Mouse (Mus musculus) hindbrain, embryonic 14.5 days (tissue): Measurements from ENCODE around the gene Slc39a8. TPM values are rescaled to one million over a fixed set of nuclear protein-coding genes. Genes with fewer than 3 reads are reported as not detected.

Source experiments
- ATAC-seq: fragments of 200-750 bp; cut with Nextera tagmentation; 2 replicates; pipeline ENCODE4 v1.8.0; 2017; ENCODE audit warnings: moderate number of reproducible peaks, mild to moderate bottlenecking, moderate TSS enrichment, moderate library complexity; ENCODE audit not compliant: low FRiP score
- DNase-seq: peaks from one replicate; pipeline ENCODE4 v3.0.0-alpha.2; 2015; ENCODE audit warnings: low spot score
- H3K27ac ChIP-seq: fragments of 300-500 bp; sonication (generic); 2 replicates; pipeline ENCODE4 v1.5.1; 2014; ENCODE audit warnings: mild to moderate bottlenecking, moderate library complexity
- H3K27me3 ChIP-seq: fragments of 300-500 bp; sonication (generic); 2 replicates; pipeline ENCODE4 v1.6.1; 2014; ENCODE audit warnings: mild to moderate bottlenecking, low read length, mixed read lengths; ENCODE audit not compliant: control insufficient read depth, insufficient read depth
- H3K36me3 ChIP-seq: fragments of 300-500 bp; sonication (generic); replicated peaks from 2 replicates; pipeline ENCODE4 v1.6.1; 2014; ENCODE audit not compliant: control insufficient read depth, insufficient read depth
- H3K4me1 ChIP-seq: fragments of 300-500 bp; sonication (generic); replicated peaks from 2 replicates; pipeline ENCODE4 v1.6.1; 2014; ENCODE audit warnings: antibody characterized with exemption, low read length, mixed read lengths; ENCODE audit not compliant: control insufficient read depth, insufficient read depth
- H3K4me2 ChIP-seq: fragments of 300-500 bp; sonication (generic); replicated peaks from 2 replicates; pipeline ENCODE4 v1.6.1; 2014; ENCODE audit warnings: mild to moderate bottlenecking, moderate library complexity
- H3K4me3 ChIP-seq: fragments of 300-500 bp; sonication (generic); replicated peaks from 2 replicates; pipeline ENCODE4 v1.5.1; 2014; ENCODE audit warnings: mild to moderate bottlenecking, low read length
- H3K9ac ChIP-seq: fragments of 300-500 bp; sonication (generic); 2 replicates; pipeline ENCODE4 v1.6.1; 2014
- H3K9me3 ChIP-seq: fragments of 300-500 bp; sonication (generic); 2 replicates; pipeline ENCODE4 v1.6.1; 2016; ENCODE audit warnings: low read length; ENCODE audit not compliant: control insufficient read depth
- WGBS: fragments of 180-500 bp; shearing (Covaris S2); extraction: QIAGEN DNeasy Blood & Tissue Kit; methylation state at CpG from one replicate; pipeline ENCODE4 v1.1.7; 2014; 5-methylcytosine and 5-hydroxymethylcytosine counted together
- polyA plus RNA-seq: library from polyadenylated mRNA; unstranded; fragments of >200 nt; fragmentation: Nextera tagmentation; extraction: Ambion mirVana; gene quantifications from 2 replicates; pipeline ENCODE4 v1.2.1, GENCODE M21; 2014

Slc39a8 gene
- polyA plus RNA-seq, 1 experiment from 2014 or later, result 14.9 TPM

DNA sequence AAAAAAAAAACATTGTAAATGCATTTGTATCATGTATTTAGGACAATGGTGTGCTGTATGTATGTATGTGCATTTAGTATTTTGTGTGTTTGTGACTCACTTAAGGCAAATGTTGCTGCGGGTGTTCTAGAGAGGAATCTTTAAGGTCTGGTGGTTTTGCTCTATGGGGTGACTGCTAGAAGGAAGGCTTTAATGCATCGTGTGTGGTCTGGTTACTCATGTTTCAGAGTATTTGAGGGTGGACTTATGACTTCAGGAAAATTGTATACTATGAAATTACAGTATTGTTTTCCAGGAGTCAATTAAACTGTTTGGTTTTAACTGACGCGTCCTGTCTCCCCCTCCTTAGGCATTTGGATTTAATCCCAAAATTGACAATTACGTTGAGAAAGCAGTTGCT lies 32.1 kb downstream of the Slc39a8 start:
- Histone ChIP-seq H3K27me3 (no peaks in the 10 kb centered on the region), H3K27ac (0 out of 2 replicates have a peak overlapping the region, but pooled peaks have one; percentile 20), H3K9ac (no peak overlapping the region), H3K36me3 (no peaks in the 10 kb centered on the region), H3K4me1 (peaks cover 6% of the 10 kb centered on the region; the same call in 1 of the 2 replicates), H3K4me3 (no peak overlapping the region), H3K4me2 (no peak overlapping the region), H3K9me3 (no peaks in the 10 kb centered on the region)
- no peak for DNase-seq
- no peak for ATAC-seq
- 42% methylated on average over 5 of the region's 5 CpGs for WGBS

DNA sequence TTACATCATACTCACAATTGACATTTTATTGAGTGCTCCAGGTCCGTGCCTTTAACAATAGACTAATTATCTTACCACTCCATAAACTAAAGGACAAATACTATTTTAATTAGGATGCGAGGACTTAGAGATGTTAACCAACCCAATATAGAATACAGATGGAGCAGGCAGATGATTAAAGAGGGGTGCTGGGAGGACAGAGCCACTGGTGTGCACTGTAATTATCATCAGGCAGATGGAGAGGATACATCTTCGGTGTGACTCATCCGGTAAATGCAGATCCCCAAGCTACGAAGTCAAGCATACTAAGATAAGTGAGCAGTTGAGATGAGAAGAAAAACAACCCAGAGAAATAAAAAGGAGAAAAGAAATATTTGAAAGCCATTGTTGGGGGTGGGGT lies 34.4 kb downstream of the Slc39a8 start:
- H3K27me3 ChIP-seq, result no peaks in the 10 kb centered on the region
- H3K4me1 ChIP-seq, result peaks cover 6% of the 10 kb centered on the region; the same call in 1 of the 2 replicates
- no peak overlapping the region for H3K27ac ChIP-seq
- H3K4me2 ChIP-seq, result no peak overlapping the region
- DNase-seq (no peak), ATAC-seq (no peak)
- H3K9me3 ChIP-seq, result no peaks in the 10 kb centered on the region
- 64% methylated on average over 5 of the region's 5 CpGs for WGBS
- no peak overlapping the region for H3K9ac ChIP-seq
- H3K4me3 ChIP-seq, result no peak overlapping the region
- no peaks in the 10 kb centered on the region for H3K36me3 ChIP-seq

DNA sequence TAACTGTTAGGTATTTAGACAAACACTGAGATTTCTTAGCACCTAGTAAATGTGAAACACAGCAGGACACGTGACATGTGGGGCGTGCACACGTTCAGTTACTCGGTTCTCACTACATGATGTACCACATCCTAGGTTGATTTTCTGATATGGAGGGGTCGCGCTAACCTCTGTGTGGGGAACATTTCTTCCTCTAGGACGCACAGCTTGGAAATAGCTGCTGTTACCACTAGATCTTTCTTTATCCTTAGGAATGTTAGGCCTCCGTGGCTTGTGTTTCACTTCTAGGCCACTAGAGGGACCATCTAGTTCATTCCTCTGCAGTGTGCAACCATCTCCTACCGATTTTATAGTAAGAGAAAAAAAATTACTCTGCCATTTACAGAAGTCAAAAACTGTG lies 37.7 kb downstream of the Slc39a8 start:
- WGBS, result 50% methylated on average over 9 of the region's 9 CpGs
- Histone ChIP-seq H3K4me1 (no peaks in the 10 kb centered on the region), H3K9me3 (no peaks in the 10 kb centered on the region), H3K27ac (no peak overlapping the region), H3K4me2 (no peak overlapping the region), H3K27me3 (no peaks in the 10 kb centered on the region), H3K4me3 (no peak overlapping the region), H3K9ac (no peak overlapping the region), H3K36me3 (no peaks in the 10 kb centered on the region)
- ATAC-seq, result peak; percentile 74
- peak; percentile 80 for DNase-seq

DNA sequence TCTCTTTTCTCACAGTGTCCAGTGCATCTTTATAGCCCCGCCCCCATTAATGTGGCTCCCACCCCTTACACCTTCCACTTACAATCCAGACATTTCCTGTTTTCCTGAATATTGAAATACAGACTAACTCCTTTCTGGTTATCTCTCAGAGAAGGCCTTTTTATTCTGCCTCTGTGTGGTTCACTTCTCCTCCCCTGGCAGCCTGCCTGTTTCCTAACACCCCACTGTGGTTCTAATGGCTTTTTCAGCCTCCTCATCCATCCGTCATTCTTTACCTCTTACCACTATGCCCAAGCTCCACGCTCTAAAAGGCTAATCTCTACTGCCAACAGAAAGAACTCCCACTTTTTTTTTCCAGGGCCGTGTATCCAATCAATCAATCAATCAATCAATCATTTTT lies 44.0 kb downstream of the Slc39a8 start:
- no peaks in the 10 kb centered on the region for H3K9me3 ChIP-seq
- no peak overlapping the region for H3K4me2 ChIP-seq
- H3K27ac ChIP-seq, result no peak overlapping the region
- H3K27me3 ChIP-seq, result no peaks in the 10 kb centered on the region
- no peak overlapping the region for H3K4me3 ChIP-seq
- no peaks in the 10 kb centered on the region for H3K36me3 ChIP-seq
- no peak for ATAC-seq
- 48% methylated on average over 4 of the region's 4 CpGs for WGBS
- H3K9ac ChIP-seq, result no peak overlapping the region
- DNase-seq, result no peak
- no peaks in the 10 kb centered on the region for H3K4me1 ChIP-seq

DNA sequence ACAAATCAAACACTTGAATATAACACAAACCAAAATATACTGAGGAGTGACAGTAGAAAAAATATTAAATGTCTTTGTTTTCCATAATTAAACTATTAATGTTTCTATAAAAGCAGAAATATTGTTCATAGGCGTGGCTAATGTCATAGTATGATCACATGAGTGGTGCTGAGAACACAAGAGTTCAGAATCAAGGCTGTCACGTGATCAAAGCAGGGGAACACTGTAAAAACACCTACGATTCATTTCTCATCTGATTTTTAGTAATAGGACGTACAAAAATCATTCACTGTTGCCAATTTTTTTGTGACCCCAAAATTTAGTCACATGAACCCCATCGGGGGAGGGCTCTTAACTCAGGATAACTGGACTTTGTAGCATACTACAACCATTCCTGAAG lies 47.2 kb downstream of the Slc39a8 start:
- Histone ChIP-seq H3K4me3 (no peak overlapping the region), H3K27ac (no peak overlapping the region), H3K4me1 (no peaks in the 10 kb centered on the region), H3K9me3 (no peaks in the 10 kb centered on the region), H3K4me2 (no peak overlapping the region), H3K27me3 (no peaks in the 10 kb centered on the region), H3K36me3 (no peaks in the 10 kb centered on the region), H3K9ac (no peak overlapping the region)
- DNase-seq (no peak), ATAC-seq (no peak)
- 94% methylated on average over 5 of the region's 5 CpGs for WGBS

DNA sequence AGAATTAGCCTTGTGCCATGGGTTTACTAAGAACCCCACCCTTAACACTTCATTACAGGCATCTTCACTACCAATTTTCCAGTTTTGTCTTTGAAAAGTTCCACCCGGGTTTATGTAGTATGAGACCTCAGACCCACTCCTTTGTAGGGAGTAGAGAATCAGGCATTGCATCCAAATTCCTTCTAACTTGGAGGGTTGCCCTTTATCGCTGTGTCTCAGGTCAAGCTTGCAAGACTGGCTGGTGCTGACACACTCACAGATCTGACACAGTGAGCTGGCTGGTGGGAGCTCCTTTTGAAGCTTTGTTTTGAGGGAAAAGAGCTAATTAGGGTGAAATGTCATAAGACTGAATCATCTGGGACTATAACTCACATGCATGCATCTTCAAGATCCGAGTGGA lies 48.5 kb downstream of the Slc39a8 start:
- ATAC-seq (no peak), DNase-seq (no peak)
- no peaks in the 10 kb centered on the region for H3K36me3 ChIP-seq
- no peak overlapping the region for H3K9ac ChIP-seq
- H3K4me3 ChIP-seq, result no peak overlapping the region
- no peak overlapping the region for H3K27ac ChIP-seq
- no peaks in the 10 kb centered on the region for H3K4me1 ChIP-seq
- no peaks in the 10 kb centered on the region for H3K9me3 ChIP-seq
- no peaks in the 10 kb centered on the region for H3K27me3 ChIP-seq
- H3K4me2 ChIP-seq, result no peak overlapping the region
- WGBS, result 81% methylated on average over 3 of the region's 3 CpGs

DNA sequence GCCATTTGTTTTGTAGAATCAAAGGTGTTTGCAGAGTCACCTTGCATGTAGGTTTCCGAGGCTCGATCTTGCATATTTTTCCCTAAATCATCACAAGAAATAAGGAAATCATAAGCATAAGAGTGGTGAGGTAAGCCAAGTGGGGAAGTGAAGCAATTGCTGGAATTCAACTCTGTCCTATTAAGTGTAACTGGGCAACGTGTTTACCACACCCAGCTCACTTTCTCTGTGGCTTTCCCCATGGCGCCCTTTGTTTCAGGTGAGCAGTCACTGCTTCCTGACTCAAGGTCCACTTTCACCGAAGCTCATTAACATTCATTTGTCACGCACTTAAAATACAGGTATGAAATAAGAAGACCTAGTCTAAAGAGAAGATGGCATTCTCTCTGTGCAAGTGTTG lies 53.0 kb downstream of the Slc39a8 start:
- ATAC-seq, result no peak
- no peaks in the 10 kb centered on the region for H3K9me3 ChIP-seq
- H3K27me3 ChIP-seq, result no peaks in the 10 kb centered on the region
- no peaks in the 10 kb centered on the region for H3K36me3 ChIP-seq
- no peak overlapping the region for H3K4me3 ChIP-seq
- DNase-seq, result no peak
- H3K9ac ChIP-seq, result no peak overlapping the region
- H3K27ac ChIP-seq, result no peak overlapping the region
- 96% methylated on average over 6 of the region's 6 CpGs for WGBS
- no peaks in the 10 kb centered on the region for H3K4me1 ChIP-seq
- H3K4me2 ChIP-seq, result no peak overlapping the region

DNA sequence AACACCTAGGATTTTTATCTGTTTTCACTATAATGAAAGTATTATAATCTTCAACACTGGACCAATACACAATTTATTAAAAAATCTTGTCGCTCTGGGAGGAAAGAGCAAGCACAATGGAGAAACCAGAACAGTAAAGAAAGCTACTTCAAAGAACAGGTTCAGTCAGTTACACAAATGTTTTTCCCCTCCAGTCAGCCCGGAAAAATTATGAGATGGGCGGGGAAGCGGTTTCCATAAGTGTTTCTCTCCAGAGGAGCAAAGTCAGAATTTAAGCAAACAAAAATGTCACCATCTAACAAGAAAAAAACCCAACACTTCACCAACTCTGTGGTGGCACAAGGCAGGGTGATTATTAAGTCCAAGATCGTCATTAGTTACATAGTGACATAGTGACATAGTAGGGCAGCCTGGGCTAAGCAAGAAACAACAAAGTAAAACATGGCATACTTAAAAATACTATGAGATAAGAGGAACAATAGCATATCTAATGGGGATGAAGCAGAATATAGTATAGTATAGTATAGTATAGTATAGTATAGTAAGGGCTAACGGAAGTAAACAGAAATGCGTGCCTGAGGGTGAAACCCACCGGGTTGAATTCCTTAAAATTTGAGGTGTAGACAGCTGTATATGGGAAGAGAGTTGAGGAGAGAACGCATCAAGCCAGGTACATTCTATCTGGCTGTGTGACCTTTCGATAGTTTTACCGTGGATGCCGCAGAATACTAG lies 61.0 kb downstream of the Slc39a8 start:
- Histone ChIP-seq H3K27ac (no peak overlapping the region), H3K4me3 (no peak overlapping the region), H3K4me2 (peak overlapping the region; percentile 6; the same call in 1 of the 2 replicates), H3K27me3 (no peaks in the 10 kb centered on the region), H3K4me1 (peaks cover 8% of the 10 kb centered on the region), H3K9ac (no peak overlapping the region), H3K9me3 (no peaks in the 10 kb centered on the region), H3K36me3 (no peaks in the 10 kb centered on the region)
- no peak for DNase-seq
- peak; percentile 46; the same call in 1 of the 2 replicates for ATAC-seq
- 70% methylated on average over 12 of the region's 12 CpGs for WGBS

DNA sequence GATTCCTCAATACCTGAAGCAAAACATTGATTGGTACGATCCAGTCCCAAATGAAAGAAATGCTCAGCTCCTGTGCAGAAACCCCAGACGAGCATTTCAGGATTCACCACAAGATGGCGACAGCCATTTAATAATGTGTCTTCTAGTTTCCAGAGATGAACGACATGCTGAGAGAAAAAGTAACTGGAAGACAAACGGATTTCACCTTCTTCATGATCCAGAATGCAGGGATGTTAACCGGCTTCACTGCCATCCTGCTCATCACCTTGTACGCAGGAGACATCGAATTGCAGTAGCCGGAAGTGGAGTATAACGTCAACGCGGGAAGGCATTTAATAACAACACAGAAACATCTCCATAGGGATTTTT lies 61.6 kb downstream of the Slc39a8 start:
- peak; percentile 97 for DNase-seq
- H3K9ac ChIP-seq, result no peak overlapping the region
- H3K4me1 ChIP-seq, result peaks cover 8% of the 10 kb centered on the region
- no peaks in the 10 kb centered on the region for H3K9me3 ChIP-seq
- ATAC-seq, result peak; percentile 75; the same call in 1 of the 2 replicates
- H3K36me3 ChIP-seq, result no peaks in the 10 kb centered on the region
- H3K4me2 ChIP-seq, result peak overlapping the region; percentile 6; the same call in 1 of the 2 replicates
- no peak overlapping the region for H3K4me3 ChIP-seq
- no peaks in the 10 kb centered on the region for H3K27me3 ChIP-seq
- no peak overlapping the region for H3K27ac ChIP-seq
- WGBS, result 31% methylated on average over 12 of the region's 12 CpGs
